Mouse (Mus musculus) stomach, postnatal 0 days (tissue): ENCODE measurements at regions not wholly inside any gene's neighbourhood (a gene's known extent, or its start where the extent isn't known, plus 50 kb on each side); places are given as distances from the start of the nearest gene placed in this dataset.

ENCODE experiments used
- CTCF ChIP-seq: IDR thresholded peaks from 2 replicates; pipeline ENCODE4 v1.5.1; 2016; ENCODE audit warnings: antibody characterized with exemption, low read depth, mild to moderate bottlenecking, moderate library complexity
- EP300 ChIP-seq: optimal IDR thresholded peaks from 2 replicates; pipeline ENCODE3; 2016; ENCODE audit warnings: antibody characterized with exemption

GRCm38 (mm10) chr10:31242442-31242966, 70.7 kb upstream of the Hddc2 start:
- TF ChIP-seq CTCF: no peak
- TF ChIP-seq EP300: no peak
